Mouse (Mus musculus): ENCODE data around the gene Lamtor1.

- TF ChIP-seq POLR2A (IDR thresholded peaks at IDR 0.05; ENCODE audit: borderline replicate concordance, low read depth, low read length): no peak
- no peak for TF ChIP-seq CTCF (IDR thresholded peaks at IDR 0.05; ENCODE audit: low read depth, low read length)
Measured at GRCm38 (mm10) chr7:101970429-101970775, 64.7 kb downstream of the Lamtor1 start.
